Mouse (Mus musculus) layer of hippocampus, postnatal 25 days (tissue): Measurements from ENCODE around the gene Zfp513. TPM values are rescaled to one million over a fixed set of nuclear protein-coding genes. Genes with fewer than 3 reads are reported as not detected.

ENCODE experiments used
- DNase-seq, 2 experiments: peaks; one replicate each; pipeline ENCODE4 v3.0.0; 2022; ENCODE audit warnings: mixed read lengths in 2 of 2, low spot score in 1 of 2; ENCODE audit errors: extremely low spot score in 1 of 2
- total RNA-seq, 2 experiments: library from RNA; stranded (reverse); gene quantifications; 2 replicates each; pipeline ENCODE4 v1.2.3; 2021

Gene Zfp513
- total RNA-seq, 2 experiments from 2014 or later: 25.7 to 31.5 TPM

GRCm38 (mm10) chr5:31201042-31201741 is 911 bp downstream of the Zfp513 start:
- no peak for DNase-seq

DNA sequence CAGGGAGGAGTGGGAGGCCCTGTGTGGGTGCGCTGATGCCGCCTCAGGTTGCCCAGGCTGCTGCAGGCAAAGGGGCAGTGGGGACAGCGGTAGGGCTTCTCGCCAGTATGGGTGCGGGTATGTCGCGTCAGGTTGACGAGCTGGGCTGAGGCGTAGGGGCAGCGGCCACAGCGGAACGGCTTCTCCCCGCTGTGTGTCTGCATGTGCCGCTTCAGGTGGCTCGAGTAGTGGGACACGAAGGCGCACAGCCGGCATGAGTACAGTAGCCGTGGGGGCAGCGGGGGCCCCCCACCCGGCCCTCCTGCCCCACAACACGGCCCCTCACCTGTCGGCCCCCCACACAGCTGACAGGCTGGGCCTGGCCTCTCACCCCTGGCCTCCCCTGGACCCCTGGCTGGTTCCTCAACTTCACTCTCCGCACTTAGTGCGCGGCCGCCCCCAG is 1.8 kb downstream of the Zfp513 start:
- DNase-seq: peak in 1 of 2 experiments; percentile 23

GRCm38 (mm10) chr5:31199893-31200292 is 2.2 kb downstream of the Zfp513 start:
- DNase-seq: peak in 1 of 2 experiments; percentile 17

- DNase-seq: no peak
Measured at GRCm38 (mm10) chr5:31199321-31199892, 2.7 kb downstream of the Zfp513 start.

DNA sequence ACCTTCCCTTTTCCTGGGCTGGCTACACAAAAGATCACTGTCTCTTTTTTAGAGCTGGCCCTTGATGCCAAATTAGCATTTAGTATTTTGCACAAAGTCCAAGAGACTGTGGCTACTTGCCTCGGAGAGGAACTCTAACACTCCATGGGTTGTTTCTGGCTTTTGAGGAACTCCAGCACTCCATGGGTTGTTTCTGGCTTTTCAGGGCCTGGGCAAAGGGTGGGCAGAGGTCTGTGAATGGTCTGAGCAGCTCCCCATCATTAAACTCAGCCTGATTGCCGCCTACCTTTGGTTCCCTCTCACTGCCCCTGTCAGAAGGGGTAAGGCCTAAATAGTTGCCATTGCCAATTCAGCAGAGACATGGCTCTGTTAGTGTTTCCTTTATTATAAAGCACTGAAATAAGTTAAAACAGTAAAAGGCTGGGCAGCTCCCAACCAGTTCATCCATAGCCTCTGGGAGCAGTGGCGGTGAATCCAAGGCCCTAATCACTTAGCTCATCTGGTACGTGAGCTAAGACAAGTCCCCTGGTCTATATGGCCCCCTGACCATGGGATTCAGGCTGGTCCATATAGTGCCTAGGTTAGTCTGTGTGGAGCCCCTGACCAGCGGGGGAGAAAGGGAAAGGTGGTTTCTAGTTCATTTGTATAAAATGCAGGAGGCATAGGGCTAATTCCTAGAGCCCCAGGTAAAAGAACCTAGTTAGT is 3.3 kb downstream of the Zfp513 start:
- no peak for DNase-seq

- no peak for DNase-seq
Measured at GRCm38 (mm10) chr5:31198170-31198569, 3.9 kb downstream of the Zfp513 start.

DNA sequence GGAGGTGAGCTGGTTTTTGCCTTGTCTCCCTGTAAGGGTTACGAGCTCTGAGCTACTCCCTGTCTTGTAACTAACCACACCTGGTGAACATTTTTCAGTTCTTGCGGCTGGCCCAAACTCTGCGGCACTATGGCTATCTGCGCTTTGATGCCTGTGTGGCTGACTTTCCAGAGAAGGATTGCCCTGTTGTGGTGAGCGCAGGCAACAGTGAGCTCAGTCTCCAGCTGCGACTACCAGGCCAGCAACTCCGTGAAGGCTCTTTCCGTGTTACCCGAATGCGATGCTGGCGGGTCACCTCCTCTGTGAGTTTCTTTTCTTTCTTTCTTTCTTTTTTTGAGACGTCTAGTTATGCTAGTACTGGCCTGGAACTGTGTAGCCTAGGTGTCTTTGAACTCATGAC is 5.0 kb downstream of the Zfp513 start:
- DNase-seq: no peak

DNA sequence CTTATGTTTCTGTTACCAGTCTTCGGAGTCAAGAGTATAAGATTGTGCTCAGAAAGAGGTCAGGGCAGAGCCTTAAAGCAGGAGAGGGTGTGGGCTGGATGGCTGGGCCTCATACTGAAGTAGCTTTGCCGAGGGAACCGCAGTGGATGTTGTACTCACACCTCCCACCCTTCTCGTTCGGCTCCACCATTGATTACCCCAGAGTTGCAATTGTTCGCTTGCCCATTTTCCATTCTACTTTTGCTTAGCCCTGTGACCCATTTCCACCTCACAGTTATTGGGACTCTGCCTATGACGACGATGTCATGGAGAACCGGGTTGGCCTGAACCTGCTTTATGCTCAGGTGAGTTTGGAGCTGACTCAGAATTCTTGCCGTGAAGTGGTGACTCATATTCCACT is 5.9 kb downstream of the Zfp513 start:
- no peak for DNase-seq

DNA sequence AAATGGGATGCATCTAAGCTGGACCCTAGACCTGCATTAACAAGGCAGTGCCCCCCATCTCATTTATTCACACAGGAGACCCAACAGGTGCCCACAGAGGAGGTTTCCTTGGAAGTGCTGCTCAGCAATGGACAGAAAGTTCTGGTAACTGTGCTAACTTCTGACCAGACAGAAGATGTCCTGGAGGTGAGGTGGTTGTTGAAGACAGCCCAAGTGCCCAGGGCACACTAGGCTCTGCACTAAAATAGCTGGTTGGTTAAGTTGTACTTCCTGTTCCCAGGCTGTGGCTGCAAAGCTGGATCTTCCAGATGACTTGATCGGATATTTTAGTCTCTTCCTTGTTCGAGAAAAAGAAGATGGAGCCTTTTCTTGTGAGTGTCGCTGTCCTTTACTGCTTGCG is 6.4 kb downstream of the Zfp513 start:
- no peak for DNase-seq

DNA sequence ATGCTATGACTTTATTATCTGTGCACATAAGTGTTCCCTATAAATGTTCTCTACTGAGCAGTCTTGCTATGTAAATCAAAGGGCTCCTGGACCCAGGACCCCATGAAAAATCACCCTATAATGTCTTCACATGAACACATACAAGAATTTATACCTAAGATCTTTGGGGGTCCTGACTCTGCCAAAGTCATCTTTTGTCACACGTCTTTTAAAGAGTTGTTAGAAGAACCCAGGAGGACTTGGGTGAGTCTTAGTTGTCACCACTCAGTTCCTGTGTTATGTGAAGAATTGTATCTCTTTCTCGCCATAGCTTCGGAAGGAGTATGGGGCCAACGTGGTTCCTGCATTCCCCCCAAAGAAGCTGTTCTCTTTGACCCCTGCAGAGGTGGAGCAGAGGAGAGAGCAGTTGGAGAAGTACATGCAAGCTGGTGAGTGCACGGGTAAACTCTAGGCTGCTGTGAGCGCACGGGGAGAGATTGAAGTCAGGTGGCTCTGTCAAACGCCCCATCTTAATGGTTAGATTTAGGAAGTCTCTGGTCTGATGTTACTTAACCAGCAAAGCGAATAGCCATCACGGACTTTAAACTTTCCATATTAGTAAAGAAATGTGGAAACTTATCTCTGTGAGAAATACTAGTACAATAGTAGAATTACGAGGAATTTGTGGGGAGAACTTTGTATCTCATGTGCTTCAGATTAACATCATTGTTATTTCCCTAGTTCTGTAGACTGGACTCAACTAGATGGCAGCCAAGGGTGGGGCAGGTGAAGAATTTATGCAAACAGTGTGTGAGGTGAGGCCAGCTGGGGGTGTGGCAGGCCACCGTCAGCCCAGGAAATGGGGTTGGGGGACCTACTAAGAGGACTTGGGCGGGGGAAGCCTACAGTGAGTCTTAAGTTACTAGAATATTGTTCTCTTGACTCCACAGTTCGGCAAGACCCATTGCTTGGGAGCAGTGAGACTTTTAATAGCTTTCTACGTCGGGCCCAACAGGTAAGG is 7.3 kb downstream of the Zfp513 start:
- no peak for DNase-seq

DNA sequence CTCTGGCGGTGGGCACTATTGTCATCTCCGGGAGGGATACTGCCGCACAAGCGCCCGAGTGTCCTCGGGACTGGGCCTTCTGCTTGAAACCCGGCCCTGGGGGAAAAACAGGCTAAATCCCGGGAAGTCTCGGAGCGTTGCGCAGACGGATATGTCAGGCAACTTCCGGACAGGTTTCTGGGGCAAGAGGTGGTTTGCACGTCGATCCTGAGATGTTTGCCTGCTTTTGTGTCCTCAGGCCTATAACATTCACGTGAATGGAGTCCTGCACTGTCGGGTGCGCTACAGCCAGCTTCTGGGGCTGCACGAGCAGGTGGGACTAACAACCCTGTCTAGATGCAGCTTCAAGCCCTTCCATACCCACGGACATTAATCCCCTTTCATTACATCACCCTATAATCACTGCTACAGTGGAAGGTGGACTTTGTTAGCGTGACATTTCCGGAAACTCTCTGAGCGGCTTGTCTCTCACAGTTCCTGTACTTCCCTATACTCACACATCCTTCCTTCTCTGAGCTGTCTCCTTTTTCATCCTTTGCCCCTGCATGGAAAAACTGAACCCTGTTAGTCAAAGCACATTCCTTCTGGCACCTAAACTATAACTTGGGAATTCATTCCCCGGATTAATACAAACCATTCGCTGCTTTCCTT is 8.3 kb downstream of the Zfp513 start:
- DNase-seq: no peak

DNA sequence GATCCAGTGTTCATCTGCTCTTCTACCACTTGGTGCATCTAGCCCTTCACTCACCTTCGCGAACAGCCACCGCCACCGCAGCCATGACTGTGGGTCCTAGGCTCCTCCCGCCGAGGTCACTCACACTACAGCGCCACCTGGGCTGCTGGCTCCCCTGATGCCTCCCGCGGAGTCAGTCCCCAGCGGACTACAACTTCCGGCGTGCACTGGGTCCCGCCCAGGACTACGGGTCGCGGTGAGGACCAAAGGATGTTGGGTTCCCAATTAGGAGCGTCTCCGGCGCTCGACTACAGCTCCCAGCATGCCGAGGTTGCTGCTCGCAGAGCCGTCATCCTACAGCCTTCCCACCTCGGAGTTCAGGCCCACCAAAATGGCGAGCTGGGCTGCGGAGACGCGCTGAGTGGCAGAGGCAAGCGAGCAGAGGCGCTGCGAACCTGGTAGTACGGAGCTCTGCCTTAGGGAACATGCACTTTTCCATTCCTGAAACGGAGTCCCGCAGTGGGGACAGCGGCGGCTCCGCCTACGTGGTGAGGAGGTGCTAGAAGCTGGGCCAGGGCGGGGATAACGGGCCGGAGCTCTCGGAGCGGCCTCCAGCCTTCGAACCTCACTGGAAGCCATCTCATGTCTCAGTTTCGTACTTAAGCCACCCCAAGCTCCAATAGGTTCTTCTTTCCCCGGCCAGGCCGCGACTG is 9.0 kb downstream of the Zfp513 start, which contains the start of the genes Snx17 and Eif2b4:
TSS of gene Snx17 (plus strand) at position 289 of the 692 bp plus-strand sequence.
TSS of gene Eif2b4 (minus strand) at position 492 of the 692 bp plus-strand sequence.
- peak; percentile 96 to 98 for DNase-seq

- no peak for DNase-seq
Measured at GRCm38 (mm10) chr5:31192045-31192938, 9.8 kb downstream of the Zfp513 start.

- DNase-seq: no peak
Measured at GRCm38 (mm10) chr5:31190201-31190600, 11.9 kb downstream of the Zfp513 start.

DNA sequence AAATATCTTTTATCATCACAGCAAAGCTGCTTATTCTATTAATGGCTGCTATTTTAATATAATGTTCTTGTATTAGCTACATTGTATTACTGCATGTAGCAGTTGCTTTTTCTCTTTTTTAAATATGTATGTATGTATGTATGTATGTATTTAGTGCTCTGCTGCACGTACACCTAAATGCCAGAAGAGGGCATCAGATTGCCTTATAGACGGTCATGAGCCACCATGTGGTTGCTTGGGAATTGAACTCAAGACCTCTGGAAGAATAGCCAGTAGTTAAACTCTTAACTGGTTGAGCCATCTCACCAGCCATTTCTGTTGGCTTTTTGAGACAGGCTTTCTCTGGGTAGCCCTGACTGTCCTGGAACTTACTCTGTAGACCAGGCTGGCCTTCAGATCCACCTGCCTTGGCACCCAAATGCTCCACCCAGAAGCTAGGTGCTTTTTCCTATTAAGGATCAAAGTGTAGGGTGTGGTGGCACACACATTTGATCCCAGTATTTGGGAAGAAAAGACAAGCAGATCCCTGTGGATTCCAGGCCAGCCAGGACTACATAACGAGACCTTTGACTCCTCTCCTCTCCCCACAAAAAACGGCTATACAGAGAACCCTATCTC is 13.8 kb downstream of the Zfp513 start:
- no peak for DNase-seq

- no peak for DNase-seq
Measured at GRCm38 (mm10) chr5:31183678-31184077, 18.4 kb downstream of the Zfp513 start.

- no peak for DNase-seq
Measured at GRCm38 (mm10) chr5:31181183-31181770, 20.8 kb downstream of the Zfp513 start.
